Mouse (Mus musculus) myocyte (in vitro differentiated cells): Measurements from ENCODE around the gene Dock2.

ENCODE experiments used
- CEBPB ChIP-seq: IDR thresholded peaks from 2 replicates; pipeline ENCODE4 v1.6.1; 2011; ENCODE audit warnings: mild to moderate bottlenecking, moderate library complexity; ENCODE audit not compliant: poor library complexity, insufficient read depth, severe bottlenecking
- MAX ChIP-seq: IDR thresholded peaks from one replicate; pipeline ENCODE4 v1.6.1; 2011; ENCODE audit warnings: low read depth, mild to moderate bottlenecking, control low read depth
- POLR2A ChIP-seq: IDR thresholded peaks from one replicate; pipeline ENCODE4 v1.6.1; 2011; ENCODE audit warnings: low read depth, mild to moderate bottlenecking, control low read depth, moderate library complexity; ENCODE audit not compliant: insufficient read length
- USF1 ChIP-seq: IDR thresholded peaks from one replicate; pipeline ENCODE4 v1.6.1; 2011; ENCODE audit warnings: low read depth, mild to moderate bottlenecking, control low read depth, moderate library complexity

- TF ChIP-seq CEBPB (no peak), POLR2A (no peak), USF1 (no peak), MAX (no peak)
These were observed 483.6 kb downstream of the Dock2 start for GRCm38 (mm10) chr11:34300064-34300463.
